Mouse (Mus musculus): ENCODE data around the gene Gja4.

DNA sequence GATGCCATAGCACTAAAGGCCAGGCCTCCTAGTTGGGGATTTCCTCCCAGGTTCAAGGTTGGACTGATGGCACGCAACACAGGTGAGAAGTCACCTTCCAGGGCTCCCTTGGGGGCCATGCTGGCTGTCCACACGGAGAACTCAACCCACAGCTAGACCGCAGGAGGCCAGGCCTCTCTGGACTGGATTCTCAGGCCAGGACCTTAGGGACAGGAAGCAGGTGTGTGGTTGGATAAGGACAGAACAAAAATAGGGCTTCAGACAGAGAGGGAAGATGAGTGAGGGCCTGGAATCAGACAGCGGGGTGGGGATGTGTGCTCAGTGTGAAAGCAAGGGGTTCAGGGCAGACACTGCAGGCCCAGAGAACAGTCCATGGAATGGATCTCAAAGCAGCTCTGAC lies 26.9 kb downstream of the Gja4 start:
- TF ChIP-seq POLR2A (IDR thresholded peaks at IDR 0.05; ENCODE audit: low read depth, low read length) (no peak), CTCF (conservative IDR thresholded peaks at IDR 0.05 in 1 of 2, IDR thresholded peaks at IDR 0.05 in 1 of 2; ENCODE audit: low read depth in 2 of 2, low read length in 2 of 2) (no peak), EP300 (IDR thresholded peaks at IDR 0.05; ENCODE audit: low read length) (no peak), MEF2A (IDR thresholded peaks at IDR 0.05; ENCODE audit: borderline replicate concordance, low read depth, low read length) (no peak), USF1 (IDR thresholded peaks at IDR 0.05; ENCODE audit: low read depth, low read length) (no peak), ZMIZ1 (IDR thresholded peaks at IDR 0.05; ENCODE audit: low read depth, low read length) (no peak), KAT2A (IDR thresholded peaks at IDR 0.05; ENCODE audit: insufficient replicate concordance, low read length) (no peak), POLR2AphosphoS2 (IDR thresholded peaks at IDR 0.05; ENCODE audit: low read depth, low read length) (no peak), JUND (conservative IDR thresholded peaks at IDR 0.05; ENCODE audit: low read depth, low read length) (no peak), E2F4 (IDR thresholded peaks at IDR 0.05; ENCODE audit: insufficient replicate concordance, low read depth, low read length) (no peak)
